Mouse (Mus musculus) lung, postnatal 0 days (tissue): ENCODE results near the gene 1700001L19Rik. TPM values are rescaled to one million over a fixed set of nuclear protein-coding genes. Genes with fewer than 3 reads are reported as not detected.
A peak's percentile ranks its signal among the peaks of the same experiment; 100 is the strongest.
"Not testable (repeated sequence)": the region's sequence is repeated elsewhere in the genome, so short reads cannot be mapped to it uniquely, and the experiment has no call there.

Source experiments
- ATAC-seq: fragments of 200-750 bp; cut with Nextera tagmentation; 2 replicates; pipeline ENCODE4 v1.8.0; 2017; ENCODE audit warnings: moderate library complexity
- DNase-seq: peaks from one replicate; pipeline ENCODE4 v3.0.0-alpha.2; 2016; ENCODE audit warnings: low spot score
- H3K27ac ChIP-seq: fragments of 300-500 bp; sonication (generic); 2 replicates; pipeline ENCODE4 v1.5.1; 2014; ENCODE audit warnings: antibody characterized with exemption, mild to moderate bottlenecking, low read length, mixed read lengths
- H3K27me3 ChIP-seq: fragments of 300-500 bp; sonication (generic); replicated peaks from 2 replicates; pipeline ENCODE4 v1.6.1; 2014; ENCODE audit warnings: low read length, mixed read lengths; ENCODE audit not compliant: insufficient read depth
- H3K36me3 ChIP-seq: fragments of 300-500 bp; sonication (generic); 2 replicates; pipeline ENCODE4 v1.6.1; 2014; ENCODE audit warnings: low read length, mixed read lengths; ENCODE audit not compliant: insufficient read depth
- H3K4me1 ChIP-seq: fragments of 300-500 bp; sonication (generic); 2 replicates; pipeline ENCODE4 v1.6.1; 2014; ENCODE audit warnings: antibody characterized with exemption, low read depth, low read length, mixed read lengths; ENCODE audit not compliant: insufficient read depth
- H3K4me2 ChIP-seq: fragments of 300-500 bp; sonication (generic); replicated peaks from 2 replicates; pipeline ENCODE4 v1.6.1; 2014; ENCODE audit warnings: low read depth, mild to moderate bottlenecking, low read length, moderate library complexity, mixed read lengths
- H3K4me3 ChIP-seq: fragments of 300-500 bp; sonication (generic); 2 replicates; pipeline ENCODE4 v1.5.1; 2014; ENCODE audit warnings: low read depth, low read length
- H3K9ac ChIP-seq: fragments of 300-500 bp; sonication (generic); replicated peaks from 2 replicates; pipeline ENCODE4 v1.6.1; 2014; ENCODE audit warnings: low read depth, mild to moderate bottlenecking
- H3K9me3 ChIP-seq: fragments of 300-500 bp; sonication (generic); 2 replicates; pipeline ENCODE4 v1.6.1; 2016; ENCODE audit warnings: low read length, mixed read lengths
- CTCF ChIP-seq: IDR thresholded peaks from 2 replicates; pipeline ENCODE4 v1.5.1; 2016; ENCODE audit warnings: antibody characterized with exemption, mild to moderate bottlenecking
- EP300 ChIP-seq: IDR thresholded peaks from 2 replicates; pipeline ENCODE4 v1.6.1; 2016; ENCODE audit warnings: antibody characterized with exemption, mild to moderate bottlenecking, control low read depth
- WGBS: fragments of 180-500 bp; shearing (Covaris S2); extraction: QIAGEN DNeasy Blood & Tissue Kit; methylation state at CpG from one replicate; pipeline ENCODE4 v1.1.7; 2014; 5-methylcytosine and 5-hydroxymethylcytosine counted together
- polyA plus RNA-seq: library from polyadenylated mRNA; unstranded; fragments of >200 nt; fragmentation: Nextera tagmentation; extraction: Ambion mirVana; gene quantifications from 2 replicates; pipeline ENCODE4 v1.2.1, GENCODE M21; 2015

The 1700001L19Rik gene
- 4.5 and 5.2 TPM in 2 replicates for polyA plus RNA-seq

- DNase-seq (no peak), ATAC-seq (peak; percentile 37)
- H3K4me1 ChIP-seq = no peaks in the 10 kb centered on the region
- H3K9ac ChIP-seq = no peak within 1 kb of the TSS
- H3K4me3 ChIP-seq = no peak within 1 kb of the TSS
- H3K4me2 ChIP-seq = peak within 1 kb of the TSS; percentile 39
- H3K27me3 ChIP-seq = no peaks in the 10 kb centered on the region
- no peaks in the 10 kb centered on the region for H3K9me3 ChIP-seq
- TF ChIP-seq CTCF (no peak), EP300 (no peak)
- 0 out of 2 replicates have a peak, but pooled peaks cover 7% of the 10 kb centered on the region for H3K36me3 ChIP-seq
- 12% methylated on average over 10 of the region's 10 CpGs for WGBS
- no peak within 1 kb of the TSS for H3K27ac ChIP-seq
Measured at GRCm38 (mm10) chr13:68597199-68597598, at the start of gene 1700001L19Rik. Gene 1700001L19Rik, plus strand, starts transcription at chr13:68597421.

- H3K4me2 ChIP-seq, H3K9ac ChIP-seq, H3K27ac ChIP-seq, H3K36me3 ChIP-seq, H3K27me3 ChIP-seq, H3K4me1 ChIP-seq, H3K9me3 ChIP-seq, ATAC-seq, H3K4me3 ChIP-seq: not testable (repeated sequence)
- TF ChIP-seq CTCF = peak; percentile 59
- WGBS = 18% methylated on average over 4 of the region's 6 CpGs
- peak; percentile 40 for DNase-seq
Measured at GRCm38 (mm10) chr13:68553391-68553790, 43.8 kb upstream of the 1700001L19Rik start.

- Histone ChIP-seq H3K4me2 (no peak overlapping the region), H3K4me3 (no peak overlapping the region), H3K9me3 (no peaks in the 10 kb centered on the region), H3K27ac (no peak overlapping the region), H3K9ac (no peak overlapping the region), H3K27me3 (no peaks in the 10 kb centered on the region), H3K36me3 (peaks cover 24% of the 10 kb centered on the region), H3K4me1 (no peaks in the 10 kb centered on the region; the same call in 1 of the 2 replicates)
- 94% methylated on average over 9 of the region's 9 CpGs for whole genome bisulfite sequencing
- ATAC-seq (no peak), DNase-seq (no peak)
- TF ChIP-seq EP300 = no peak
- no peak for TF ChIP-seq CTCF
Measured at GRCm38 (mm10) chr13:68568110-68568509, 29.1 kb upstream of the 1700001L19Rik start.

GRCm38 (mm10) chr13:68568548-68568947 lies 28.7 kb upstream of the 1700001L19Rik start:
- 92% methylated on average over 11 of the region's 11 CpGs for WGBS
- H3K27ac ChIP-seq = no peak overlapping the region
- no peak for DNase-seq
- H3K9me3 ChIP-seq = no peaks in the 10 kb centered on the region
- no peaks in the 10 kb centered on the region for H3K27me3 ChIP-seq
- H3K36me3 ChIP-seq = peaks cover 20% of the 10 kb centered on the region
- H3K9ac ChIP-seq = no peak overlapping the region
- no peak overlapping the region for H3K4me3 ChIP-seq
- no peak overlapping the region for H3K4me2 ChIP-seq
- no peak for ATAC-seq
- peaks cover 4% of the 10 kb centered on the region; the same call in 1 of the 2 replicates for H3K4me1 ChIP-seq
- TF ChIP-seq EP300 (no peak), CTCF (no peak)

- 51% methylated on average over 17 of the region's 17 CpGs for WGBS
- Histone ChIP-seq H3K4me1 (peaks cover 4% of the 10 kb centered on the region; the same call in 1 of the 2 replicates), H3K9ac (no peak overlapping the region), H3K4me3 (no peak overlapping the region), H3K27me3 (no peaks in the 10 kb centered on the region), H3K9me3 (no peaks in the 10 kb centered on the region), H3K27ac (no peak overlapping the region), H3K4me2 (no peak overlapping the region), H3K36me3 (peaks cover 11% of the 10 kb centered on the region; the same call in 1 of the 2 replicates)
- TF ChIP-seq EP300 (no peak), CTCF (peak; percentile 89)
- ATAC-seq (peak; percentile 36), DNase-seq (peak; percentile 88)
Measured at GRCm38 (mm10) chr13:68569589-68570336, 27.5 kb upstream of the 1700001L19Rik start.

GRCm38 (mm10) chr13:68572247-68572646 lies 25.0 kb upstream of the 1700001L19Rik start:
- ATAC-seq (peak; percentile 25), DNase-seq (peak; percentile 51)
- Histone ChIP-seq H3K27me3 (no peaks in the 10 kb centered on the region), H3K4me1 (peaks cover 4% of the 10 kb centered on the region; the same call in 1 of the 2 replicates), H3K4me3 (no peak overlapping the region), H3K4me2 (no peak overlapping the region), H3K27ac (peak overlapping the region; percentile 79), H3K9ac (no peak overlapping the region), H3K9me3 (no peaks in the 10 kb centered on the region), H3K36me3 (no peaks in the 10 kb centered on the region; the same call in 1 of the 2 replicates)
- TF ChIP-seq EP300 (no peak), CTCF (no peak)
- 58% methylated on average over 19 of the region's 19 CpGs for WGBS
